ENCODE assay signal across 9 mouse cellular contexts in genomic region chr2:168052689-168053088, GRCm38 (mm10). TPM values are rescaled to one million over a fixed set of nuclear protein-coding genes. Genes with fewer than 3 reads are reported as not detected.
DNase-seq lines count a peak whose midpoint lies in the region; ATAC-seq and TF ChIP-seq lines count a peak whose summit lies in the region.
"Had no signal": no experiment of that assay in that cellular context is flagged by ENCODE, and none has a peak within 500 bp of the region (broad histone marks: within the 10 kb centered on the region; RNA-seq: fewer than 3 reads in every experiment).

No protein-coding gene starts in this region.

- H3ac ChIP-seq in C2C12 (ENCODE audit: control insufficient read depth, insufficient read length, low read depth) = no peak overlapping the region

- no peak overlapping the region for H3K4me3 ChIP-seq in kidney, adult 2 months (ENCODE audit: insufficient read depth, low read depth, low read length)
- H3K4me3 ChIP-seq in kidney, embryonic 14.5 days (ENCODE audit: low read length) = no peak overlapping the region
- no peak overlapping the region for H3K4me3 ChIP-seq in C2C12 (ENCODE audit: insufficient read depth, poor library complexity, severe bottlenecking)
- no peak overlapping the region for H3K4me3 ChIP-seq in MEL (ENCODE audit: control insufficient read depth in 1 of 2, insufficient read depth in 1 of 2, low read depth in 2 of 2, low read length in 2 of 2)
- no peak overlapping the region for H3K4me3 ChIP-seq in embryonic facial prominence, embryonic 11.5 days (ENCODE audit: low read depth, low read length)
- no peak overlapping the region for H3K4me3 ChIP-seq in lung, postnatal 0 days (ENCODE audit: low read depth, low read length)
- H3K4me3 ChIP-seq: embryonic facial prominence, embryonic 15.5 days; limb, embryonic 15.5 days had no signal

- TF ChIP-seq POLR2A in kidney, adult 2 months (IDR thresholded peaks at IDR 0.05; ENCODE audit: low read depth, low read length) = no peak
- no peak for TF ChIP-seq POLR2A in MEL (IDR thresholded peaks at IDR 0.05; ENCODE audit: control insufficient read depth in 1 of 2, insufficient read depth in 1 of 2, low read depth in 1 of 2, low read length in 2 of 2, poor library complexity in 1 of 2)

- peak; percentile 80 for DNase-seq in kidney, adult 2 months
- DNase-seq in MEL (ENCODE audit: low read depth, low spot score) = peak; percentile 42
- DNase-seq in embryonic facial prominence, embryonic 11.5 days (ENCODE audit: low spot score) = peak; percentile 52
- peak; percentile 57 for DNase-seq in lung, postnatal 0 days (ENCODE audit: low spot score)
- peak; percentile 45 for DNase-seq in yolk sac, embryonic 10.5 days (ENCODE audit: low spot score)

- H3K9ac ChIP-seq in kidney, embryonic 14.5 days (ENCODE audit: low read depth, low read length) = no peak overlapping the region
- H3K9ac ChIP-seq in MEL (ENCODE audit: control insufficient read depth, low read depth, low read length, poor library complexity, severe bottlenecking) = no peak overlapping the region
- no peak overlapping the region for H3K9ac ChIP-seq in embryonic facial prominence, embryonic 11.5 days (replicated peaks; ENCODE audit: low read length)
- H3K9ac ChIP-seq in lung, postnatal 0 days (replicated peaks; ENCODE audit: low read depth) = no peak overlapping the region
- H3K9ac ChIP-seq: embryonic facial prominence, embryonic 15.5 days; limb, embryonic 15.5 days had no signal

- no peaks in the 10 kb centered on the region for H3K36me3 ChIP-seq in kidney, adult 2 months (ENCODE audit: control insufficient read depth, insufficient read depth, low read length)
- H3K36me3 ChIP-seq in kidney, embryonic 14.5 days (ENCODE audit: control insufficient read depth, insufficient read depth, low read length) = no peaks in the 10 kb centered on the region
- no peaks in the 10 kb centered on the region for H3K36me3 ChIP-seq in C2C12 (ENCODE audit: control insufficient read depth, insufficient read depth)
- no peaks in the 10 kb centered on the region for H3K36me3 ChIP-seq in MEL (ENCODE audit: control insufficient read depth in 1 of 2, insufficient read depth in 2 of 2, low read length in 2 of 2)
- H3K36me3 ChIP-seq in embryonic facial prominence, embryonic 11.5 days (replicated peaks; ENCODE audit: control insufficient read depth, insufficient read depth, low read depth, low read length) = no peaks in the 10 kb centered on the region
- no peaks in the 10 kb centered on the region for H3K36me3 ChIP-seq in lung, postnatal 0 days (ENCODE audit: insufficient read depth, low read length)
- H3K36me3 ChIP-seq: embryonic facial prominence, embryonic 15.5 days; limb, embryonic 15.5 days had no signal

- no peaks in the 10 kb centered on the region for H3K4me1 ChIP-seq in kidney, adult 2 months (ENCODE audit: control insufficient read depth, insufficient read depth, low read length)
- peaks cover 33% of the 10 kb centered on the region for H3K4me1 ChIP-seq in kidney, embryonic 14.5 days (ENCODE audit: control insufficient read depth, insufficient read depth, low read length)
- no peaks in the 10 kb centered on the region for H3K4me1 ChIP-seq in MEL (ENCODE audit: control insufficient read depth in 1 of 2, insufficient read depth in 2 of 2, low read length in 2 of 2)
- H3K4me1 ChIP-seq in embryonic facial prominence, embryonic 11.5 days (ENCODE audit: control insufficient read depth, insufficient read depth, low read length) = peaks cover 8% of the 10 kb centered on the region
- peaks cover 3% of the 10 kb centered on the region; the same call in 1 of the 2 replicates for H3K4me1 ChIP-seq in lung, postnatal 0 days (ENCODE audit: insufficient read depth, low read depth, low read length)

- no peak overlapping the region for H3K4me2 ChIP-seq in kidney, embryonic 14.5 days (replicated peaks; ENCODE audit: low read depth, low read length)
- H3K4me2 ChIP-seq in embryonic facial prominence, embryonic 11.5 days (ENCODE audit: low read depth, low read length) = no peak overlapping the region
- H3K4me2 ChIP-seq in lung, postnatal 0 days (replicated peaks; ENCODE audit: low read depth, low read length) = no peak overlapping the region
- H3K4me2 ChIP-seq: embryonic facial prominence, embryonic 15.5 days; limb, embryonic 15.5 days had no signal

- no peaks in the 10 kb centered on the region for H3K79me3 ChIP-seq in C2C12 (ENCODE audit: low read depth)

- no peak for ATAC-seq in kidney, embryonic 14.5 days (ENCODE audit: low FRiP score, low TSS enrichment)
- ATAC-seq in embryonic facial prominence, embryonic 11.5 days (replicated peaks; ENCODE audit: insufficient number of reproducible peaks, low FRiP score, low TSS enrichment, low read depth) = no peak
- ATAC-seq in lung, postnatal 0 days = peak; percentile 21; the same call in 1 of the 2 replicates

- TF ChIP-seq RAD21 in MEL (IDR thresholded peaks at IDR 0.05; ENCODE audit: low read depth, low read length) = peak; percentile 33

- H3K9me3 ChIP-seq in kidney, embryonic 14.5 days (ENCODE audit: control insufficient read depth, low read length) = no peaks in the 10 kb centered on the region
- no peaks in the 10 kb centered on the region for H3K9me3 ChIP-seq in MEL (replicated peaks; ENCODE audit: insufficient read depth, low read length)
- no peaks in the 10 kb centered on the region for H3K9me3 ChIP-seq in embryonic facial prominence, embryonic 11.5 days (replicated peaks; ENCODE audit: control insufficient read depth, low read length)
- no peaks in the 10 kb centered on the region for H3K9me3 ChIP-seq in lung, postnatal 0 days (ENCODE audit: low read length)
- H3K9me3 ChIP-seq: embryonic facial prominence, embryonic 15.5 days; limb, embryonic 15.5 days had no signal

- no peaks in the 10 kb centered on the region for H3K27me3 ChIP-seq in kidney, adult 2 months (replicated peaks; ENCODE audit: control insufficient read depth, insufficient read depth, low read length)
- H3K27me3 ChIP-seq in kidney, embryonic 14.5 days (ENCODE audit: control insufficient read depth, insufficient read depth, low read length) = peaks cover 14% of the 10 kb centered on the region
- H3K27me3 ChIP-seq in C2C12 (ENCODE audit: control insufficient read depth, insufficient read depth, insufficient read length) = peaks cover 36% of the 10 kb centered on the region
- H3K27me3 ChIP-seq in MEL (ENCODE audit: control insufficient read depth in 1 of 2, insufficient read depth in 2 of 2, low read length in 2 of 2) = peaks cover 4 to 13% of the 10 kb centered on the region in 2 experiments
- H3K27me3 ChIP-seq in embryonic facial prominence, embryonic 11.5 days (ENCODE audit: control insufficient read depth, insufficient read depth, low read length) = peaks cover 7% of the 10 kb centered on the region
- H3K27me3 ChIP-seq in lung, postnatal 0 days (replicated peaks; ENCODE audit: insufficient read depth, low read length) = no peaks in the 10 kb centered on the region
- H3K27me3 ChIP-seq: embryonic facial prominence, embryonic 15.5 days had no signal

- TF ChIP-seq CTCF in kidney, adult 2 months (conservative IDR thresholded peaks at IDR 0.05; ENCODE audit: insufficient read depth, insufficient read length, low read depth, low read length) = peak; percentile 77
- TF ChIP-seq CTCF in C2C12 (IDR thresholded peaks at IDR 0.05; ENCODE audit: control insufficient read depth, insufficient read depth, insufficient read length) (peak; percentile 52), MEL (IDR thresholded peaks at IDR 0.05 in 2 of 3, conservative IDR thresholded peaks at IDR 0.05 in 1 of 3; ENCODE audit: control insufficient read depth in 1 of 3, insufficient read depth in 1 of 3, low read depth in 2 of 3, low read length in 3 of 3, poor library complexity in 1 of 3, severe bottlenecking in 1 of 3) (peak; percentile 69 to 88 (median 84))
- peak; percentile 83 for TF ChIP-seq CTCF in lung, postnatal 0 days (IDR thresholded peaks at IDR 0.05)

- TF ChIP-seq EP300 in MEL (IDR thresholded peaks at IDR 0.05; ENCODE audit: low read depth in 1 of 2, low read length in 2 of 2) = no peak
- no peak for TF ChIP-seq EP300 in lung, postnatal 0 days (IDR thresholded peaks at IDR 0.05)

- H3K27ac ChIP-seq in kidney, adult 2 months (ENCODE audit: insufficient read depth, low read depth, low read length) = no peak overlapping the region
- H3K27ac ChIP-seq in kidney, embryonic 14.5 days (ENCODE audit: low read depth, low read length) = no peak overlapping the region
- H3K27ac ChIP-seq in MEL (ENCODE audit: control insufficient read depth, low read depth, low read length) = no peak overlapping the region
- H3K27ac ChIP-seq in embryonic facial prominence, embryonic 11.5 days (replicated peaks; ENCODE audit: low read depth, low read length) = no peak overlapping the region
- H3K27ac ChIP-seq in lung, postnatal 0 days (ENCODE audit: low read length) = no peak overlapping the region
- H3K27ac ChIP-seq: embryonic facial prominence, embryonic 15.5 days; limb, embryonic 15.5 days had no signal

- H3K79me2 ChIP-seq in C2C12 (ENCODE audit: control insufficient read depth, insufficient read depth) (no peaks in the 10 kb centered on the region), MEL (ENCODE audit: control insufficient read depth, insufficient read depth, low read length, poor library complexity) (no peaks in the 10 kb centered on the region)

- 13% methylated on average over 2 of the region's 2 CpGs for WGBS in kidney, adult 2 months
- 33% methylated on average over 2 of the region's 2 CpGs for WGBS in kidney, embryonic 14.5 days
- WGBS in embryonic facial prominence, embryonic 11.5 days = 18% methylated on average over 2 of the region's 2 CpGs
- 17% methylated on average over 2 of the region's 2 CpGs for WGBS in lung, postnatal 0 days

RNA-seq across cellular contexts. Expression of gene Pard6b, which starts 28.1 kb away (rescaled TPM):
- 41.0 and 44.4 TPM in 2 replicates for polyA plus RNA-seq in kidney, adult 2 months (2012; rRNA removed)
- 9.7 and 22.0 TPM in 2 replicates for polyA plus RNA-seq in kidney, embryonic 14.5 days (2014; fragmentation: Nextera tagmentation; extraction: Ambion mirVana)
- polyA plus RNA-seq in C2C12 (2012; fragmentation: generic; extraction: Trizol) (0.33 TPM), MEL (2012; ENCODE audit: insufficient read depth in 1 of 2, insufficient read length in 2 of 2, low read depth in 1 of 2, low replicate concordance in 2 of 2, missing spikeins in 1 of 2) (1 to 10 TPM in 1 of 2 experiments, not detected in 1; 7.6 TPM)
- 3.8 and 3.9 TPM in 2 replicates for total RNA-seq in MEL (2012; rRNA removed)
- polyA plus RNA-seq in embryonic facial prominence, embryonic 11.5 days (2014; fragmentation: Nextera tagmentation; extraction: Ambion mirVana) = 4.8 and 5.1 TPM in 2 replicates
- polyA plus RNA-seq in lung, postnatal 0 days (2015; fragmentation: Nextera tagmentation; extraction: Ambion mirVana) = 47.2 and 50.5 TPM in 2 replicates

RNA-seq across cellular contexts. Expression of gene Ripor3, which starts 42.3 kb away (rescaled TPM):
- 12.3 and 13.0 TPM in 2 replicates for polyA plus RNA-seq in kidney, adult 2 months (2012; rRNA removed)
- 0.53 and 1.0 TPM in 2 replicates for polyA plus RNA-seq in kidney, embryonic 14.5 days (2014; fragmentation: Nextera tagmentation; extraction: Ambion mirVana)
- polyA plus RNA-seq in C2C12 (2012; fragmentation: generic; extraction: Trizol) (0.04 TPM), MEL (2012; ENCODE audit: insufficient read depth in 1 of 2, insufficient read length in 2 of 2, low read depth in 1 of 2, low replicate concordance in 2 of 2, missing spikeins in 1 of 2) (not detected)
- not detected in 2 replicates for total RNA-seq in MEL (2012; rRNA removed)
- polyA plus RNA-seq in embryonic facial prominence, embryonic 11.5 days (2014; fragmentation: Nextera tagmentation; extraction: Ambion mirVana) = 0.69 and 0.77 TPM in 2 replicates
- 1.00 and 1.1 TPM in 2 replicates for polyA plus RNA-seq in lung, postnatal 0 days (2015; fragmentation: Nextera tagmentation; extraction: Ambion mirVana)
